Mouse (Mus musculus): Measurements from ENCODE around the gene Homer1. TPM values are rescaled to one million over a fixed set of nuclear protein-coding genes. Genes with fewer than 3 reads are reported as not detected.

Gene Homer1
- polyA plus RNA-seq, 1 experiment from 2014 or later, result 11.8 TPM

DNA sequence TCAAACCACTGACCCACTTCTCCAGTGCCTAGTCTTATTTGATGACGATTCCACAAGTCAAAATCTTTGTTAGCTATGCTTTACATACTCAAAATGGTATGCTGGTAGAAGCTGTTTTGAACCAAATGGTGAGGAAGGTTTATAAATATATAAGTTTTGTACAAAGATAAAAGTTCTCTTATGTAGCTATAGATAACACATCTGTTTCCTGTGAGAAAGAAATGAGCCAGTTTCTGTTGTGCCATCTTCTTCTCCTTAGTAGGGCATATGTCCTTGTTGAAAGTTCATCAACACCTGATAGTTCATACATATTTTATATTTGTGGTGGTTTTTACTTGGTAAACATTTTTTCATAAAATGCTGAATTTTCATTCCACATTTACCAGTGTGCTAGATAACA is 45.0 kb downstream of the Homer1 start:
- Histone ChIP-seq H3K4me1 (replicated peaks) (no peaks in the 10 kb centered on the region), H3K4me2 (no peak overlapping the region), H3K27me3 (no peaks in the 10 kb centered on the region), H3K27ac (no peak overlapping the region), H3K36me3 (0 out of 2 replicates have a peak, but pooled peaks cover 2% of the 10 kb centered on the region), H3K4me3 (no peak overlapping the region), H3K9ac (no peak overlapping the region), H3K9me3 (no peaks in the 10 kb centered on the region)
- 88% methylated on average over 1 of the region's 1 CpGs for WGBS
- ATAC-seq (ENCODE audit: low FRiP score), result no peak

DNA sequence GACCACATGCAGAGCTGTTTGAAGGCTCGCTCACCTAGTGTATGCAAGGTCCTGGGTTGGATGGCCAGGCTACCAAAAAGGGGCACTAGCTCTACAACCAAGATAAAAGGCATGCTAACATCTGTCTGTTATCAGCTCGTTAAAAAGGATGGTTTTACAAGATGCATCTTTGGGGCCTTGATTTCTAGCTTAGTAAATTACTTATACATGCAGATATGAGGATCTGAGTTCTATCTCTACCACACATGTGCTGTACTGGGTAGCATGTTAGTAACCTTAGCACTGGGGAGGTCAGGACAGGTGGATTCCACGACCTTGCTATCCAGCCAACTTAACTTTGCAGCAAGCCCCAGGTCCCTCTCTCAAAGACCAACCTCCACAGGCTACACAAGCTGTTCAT is 46.4 kb downstream of the Homer1 start:
- Histone ChIP-seq H3K9me3 (no peaks in the 10 kb centered on the region), H3K9ac (no peak overlapping the region), H3K36me3 (0 out of 2 replicates have a peak, but pooled peaks cover 2% of the 10 kb centered on the region), H3K4me1 (replicated peaks) (no peaks in the 10 kb centered on the region), H3K27ac (no peak overlapping the region), H3K4me2 (no peak overlapping the region), H3K4me3 (no peak overlapping the region), H3K27me3 (no peaks in the 10 kb centered on the region)
- WGBS, result 88% methylated on average over 3 of the region's 3 CpGs
- ATAC-seq (ENCODE audit: low FRiP score), result no peak

DNA sequence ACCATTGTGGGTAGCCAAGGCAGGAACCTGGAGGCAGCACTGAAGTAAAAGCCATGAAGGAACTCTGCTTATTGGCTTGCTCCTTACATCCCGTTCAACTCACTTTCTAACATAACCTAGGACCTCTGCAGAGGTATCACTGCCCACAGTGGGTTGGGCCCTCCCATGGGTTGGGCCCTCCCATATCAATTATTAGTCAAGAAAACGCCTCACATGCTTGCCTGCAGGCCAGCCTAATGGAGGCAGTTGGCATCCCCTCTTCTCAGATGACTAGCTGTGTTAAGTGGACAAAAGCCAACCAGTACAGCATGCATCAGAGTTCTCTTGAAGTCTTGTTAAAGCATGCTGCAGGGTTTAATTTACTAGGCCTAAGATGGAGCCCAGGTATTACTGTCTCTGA is 52.6 kb downstream of the Homer1 start:
- 91% methylated on average over 2 of the region's 2 CpGs for WGBS
- Histone ChIP-seq H3K4me1 (replicated peaks) (0 out of 2 replicates have a peak, but pooled peaks cover 5% of the 10 kb centered on the region), H3K27me3 (no peaks in the 10 kb centered on the region), H3K27ac (no peak overlapping the region), H3K4me2 (no peak overlapping the region), H3K9me3 (no peaks in the 10 kb centered on the region), H3K9ac (no peak overlapping the region), H3K4me3 (no peak overlapping the region), H3K36me3 (peaks cover 3% of the 10 kb centered on the region; the same call in 1 of the 2 replicates)
- ATAC-seq (ENCODE audit: low FRiP score), result no peak

DNA sequence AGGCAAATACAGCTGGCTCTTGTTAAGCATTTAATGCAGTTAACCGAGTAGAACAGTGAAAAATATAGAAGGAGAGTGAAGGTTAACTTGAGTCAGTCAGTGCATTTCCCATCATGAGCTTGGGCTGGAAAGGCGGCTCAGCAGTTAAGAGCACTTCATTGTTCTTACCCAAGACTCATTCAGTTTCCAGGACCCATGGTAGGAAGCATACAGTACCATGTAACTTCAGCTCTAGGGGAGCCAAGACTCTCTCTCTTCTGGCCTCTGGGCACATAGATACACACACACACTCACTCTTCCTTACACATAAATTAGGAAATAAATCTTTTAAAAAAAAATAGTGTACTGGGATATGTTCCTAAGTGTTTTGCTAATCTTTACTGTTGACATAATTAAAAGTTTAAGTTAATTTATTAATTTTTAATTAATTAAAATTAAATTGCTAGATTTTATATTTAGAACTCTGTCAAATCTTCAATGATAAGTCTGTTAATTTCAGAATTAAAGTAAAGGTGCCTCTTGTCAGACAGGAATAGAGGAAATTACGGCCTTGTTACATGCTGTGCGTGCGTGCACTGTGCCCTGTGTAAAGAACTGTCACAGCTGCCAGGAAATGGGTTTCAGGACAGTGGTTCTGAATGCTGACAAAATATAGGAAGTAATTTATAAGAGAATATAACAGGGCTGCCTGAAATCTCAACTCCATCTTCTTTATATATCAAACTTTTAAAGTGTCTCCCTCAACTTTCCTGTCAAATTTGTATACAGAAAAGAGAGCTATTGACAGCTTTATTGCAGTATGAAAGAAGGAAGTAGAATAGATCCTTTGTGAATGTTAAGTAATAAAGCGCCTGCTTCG is 55.2 kb downstream of the Homer1 start:
- H3K4me2 ChIP-seq, result no peak overlapping the region
- ATAC-seq (ENCODE audit: low FRiP score), result no peak
- WGBS, result 76% methylated on average over 7 of the region's 7 CpGs
- peaks cover 3% of the 10 kb centered on the region; the same call in 1 of the 2 replicates for H3K36me3 ChIP-seq
- H3K9me3 ChIP-seq, result no peaks in the 10 kb centered on the region
- H3K27me3 ChIP-seq, result no peaks in the 10 kb centered on the region
- no peak overlapping the region for H3K4me3 ChIP-seq
- H3K9ac ChIP-seq, result no peak overlapping the region
- 0 out of 2 replicates have a peak, but pooled peaks cover 5% of the 10 kb centered on the region for H3K4me1 ChIP-seq (replicated peaks)
- H3K27ac ChIP-seq, result no peak overlapping the region

DNA sequence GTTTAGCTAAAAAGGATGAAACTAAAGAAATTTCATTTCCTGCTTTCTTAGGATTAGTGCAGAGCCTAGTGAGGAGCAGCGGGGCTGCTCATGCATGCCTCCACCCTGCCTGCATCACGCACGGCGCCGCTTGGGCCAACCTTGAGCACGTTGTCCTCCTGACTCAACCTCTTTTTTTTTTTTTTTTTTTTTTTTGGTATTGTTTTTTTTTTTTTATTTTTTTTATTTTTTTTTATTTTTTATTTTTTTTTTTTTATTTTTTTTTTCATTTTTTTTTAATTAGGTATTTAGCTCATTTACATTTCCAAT is 55.8 kb downstream of the Homer1 start:
- no peak overlapping the region for H3K9ac ChIP-seq
- peaks cover 3% of the 10 kb centered on the region; the same call in 1 of the 2 replicates for H3K36me3 ChIP-seq
- H3K9me3 ChIP-seq, result no peaks in the 10 kb centered on the region
- 0 out of 2 replicates have a peak, but pooled peaks cover 5% of the 10 kb centered on the region for H3K4me1 ChIP-seq (replicated peaks)
- H3K27ac ChIP-seq, result no peak overlapping the region
- H3K27me3 ChIP-seq, result no peaks in the 10 kb centered on the region
- no peak overlapping the region for H3K4me3 ChIP-seq
- WGBS, result 97% methylated on average over 6 of the region's 6 CpGs
- H3K4me2 ChIP-seq, result no peak overlapping the region
- no peak for ATAC-seq (ENCODE audit: low FRiP score)

DNA sequence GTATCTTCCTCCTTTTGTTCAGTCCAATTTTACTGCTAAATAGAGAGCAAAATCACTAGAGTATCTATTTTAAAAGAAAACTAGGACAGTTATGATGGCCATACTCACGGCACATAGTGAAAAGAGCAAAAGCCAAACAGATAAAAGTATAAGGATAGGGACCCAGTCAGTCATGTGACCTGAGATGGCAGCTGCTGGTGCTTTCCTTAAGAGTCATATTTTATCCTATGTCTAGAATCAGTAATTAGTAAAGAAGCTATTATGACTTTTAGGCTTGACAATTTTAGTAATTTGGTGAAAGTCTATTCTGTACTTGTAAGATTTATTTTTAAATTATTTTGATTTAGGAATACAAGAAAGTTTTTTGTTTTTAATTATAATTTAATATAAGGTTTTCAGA is 59.1 kb downstream of the Homer1 start:
- Histone ChIP-seq H3K27ac (no peak overlapping the region), H3K27me3 (no peaks in the 10 kb centered on the region), H3K4me3 (no peak overlapping the region), H3K4me2 (no peak overlapping the region), H3K9ac (no peak overlapping the region), H3K9me3 (no peaks in the 10 kb centered on the region), H3K4me1 (replicated peaks) (0 out of 2 replicates have a peak, but pooled peaks cover 2% of the 10 kb centered on the region), H3K36me3 (no peaks in the 10 kb centered on the region)
- 88% methylated on average over 1 of the region's 1 CpGs for WGBS
- ATAC-seq (ENCODE audit: low FRiP score), result no peak

DNA sequence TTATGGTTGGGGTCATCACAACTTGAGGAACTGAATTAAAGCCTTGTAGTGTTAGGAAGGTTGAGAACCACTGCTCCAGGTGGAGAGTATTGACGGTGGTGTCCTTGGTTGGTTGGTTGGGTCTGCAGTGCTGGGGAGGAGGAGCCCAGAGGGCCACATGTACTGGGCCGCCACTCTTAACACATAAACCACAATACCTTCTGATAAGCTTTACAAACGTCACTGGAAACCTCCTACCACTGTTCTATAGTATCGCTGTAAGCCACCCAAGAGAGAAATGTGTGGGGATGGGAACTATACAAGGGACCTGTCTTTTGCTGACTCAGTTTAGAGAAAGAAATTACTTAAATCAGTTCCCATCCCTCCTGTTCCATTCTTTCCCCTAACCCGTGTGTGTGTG is 68.1 kb downstream of the Homer1 start:
- Histone ChIP-seq H3K27ac (no peak overlapping the region), H3K9ac (no peak overlapping the region), H3K4me1 (replicated peaks) (no peaks in the 10 kb centered on the region), H3K9me3 (no peaks in the 10 kb centered on the region), H3K4me3 (no peak overlapping the region), H3K4me2 (no peak overlapping the region), H3K27me3 (no peaks in the 10 kb centered on the region), H3K36me3 (no peaks in the 10 kb centered on the region)
- WGBS, result 87% methylated on average over 5 of the region's 5 CpGs
- ATAC-seq (ENCODE audit: low FRiP score), result no peak

DNA sequence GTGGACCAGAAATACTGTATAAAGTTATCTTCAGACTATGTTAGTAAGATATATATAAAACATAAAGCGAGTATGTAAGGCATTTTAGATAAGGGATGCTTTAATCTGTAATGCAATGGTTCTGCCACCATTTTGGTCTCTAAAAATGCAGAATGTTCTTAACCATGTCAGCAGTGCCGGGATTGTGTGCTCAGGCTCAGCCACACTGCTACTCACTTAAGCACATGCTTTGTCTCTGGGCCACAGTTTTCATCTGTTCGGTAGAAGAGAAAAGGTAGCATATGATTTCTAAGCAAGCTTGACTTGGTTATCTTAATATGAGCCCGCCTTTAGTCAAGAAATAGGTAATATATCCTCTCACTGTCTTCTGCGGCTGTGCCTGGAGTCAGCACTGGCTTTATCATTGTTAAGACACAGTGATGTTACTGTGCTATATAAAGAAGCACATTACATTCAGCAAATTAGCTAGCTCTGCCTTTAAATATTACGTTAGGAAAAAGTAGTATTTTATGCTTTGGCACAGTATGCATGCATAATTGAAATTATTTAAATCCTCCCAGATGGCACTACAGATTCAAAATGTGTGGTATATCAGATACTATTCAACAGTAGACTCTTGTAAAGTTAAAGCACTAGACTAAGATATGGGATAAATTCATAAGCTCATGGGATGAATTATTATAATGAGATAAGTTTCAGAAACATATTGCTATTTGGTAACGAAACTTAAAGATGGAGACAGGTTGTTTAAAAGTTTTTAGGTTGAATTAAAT is 69.6 kb downstream of the Homer1 start:
- 91% methylated on average over 7 of the region's 7 CpGs for WGBS
- no peak overlapping the region for H3K4me2 ChIP-seq
- no peak for ATAC-seq (ENCODE audit: low FRiP score)

DNA sequence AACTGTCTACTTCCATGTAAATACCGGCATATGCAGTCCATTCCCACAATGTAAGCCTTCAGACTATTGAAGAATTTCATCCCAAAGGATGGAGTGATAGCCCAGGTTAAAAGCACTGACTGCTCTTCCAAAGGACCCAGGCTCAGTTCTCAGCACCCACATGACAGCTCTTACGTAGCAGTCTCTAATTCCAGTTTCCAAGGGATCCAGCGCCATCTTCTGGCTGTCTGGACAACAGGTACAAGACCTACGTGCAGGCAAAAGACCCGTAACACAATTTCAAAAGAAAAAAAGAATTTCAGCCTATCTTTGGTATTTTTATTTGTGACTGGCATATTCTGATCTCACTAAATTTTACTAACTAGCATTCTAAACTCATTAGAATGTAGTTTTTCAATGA is 75.0 kb downstream of the Homer1 start:
- Histone ChIP-seq H3K4me2 (no peak overlapping the region), H3K9ac (no peak overlapping the region), H3K4me3 (no peak overlapping the region), H3K36me3 (no peaks in the 10 kb centered on the region), H3K4me1 (replicated peaks) (no peaks in the 10 kb centered on the region), H3K27ac (no peak overlapping the region), H3K9me3 (no peaks in the 10 kb centered on the region), H3K27me3 (no peaks in the 10 kb centered on the region)
- ATAC-seq (ENCODE audit: low FRiP score), result no peak
- 93% methylated on average over 5 of the region's 5 CpGs for WGBS

More for the DNA sequence above, 69.6 kb downstream of the Homer1 start:
- Histone ChIP-seq H3K36me3 (no peaks in the 10 kb centered on the region), H3K4me3 (no peak overlapping the region), H3K27ac (no peak overlapping the region), H3K9me3 (no peaks in the 10 kb centered on the region), H3K4me1 (replicated peaks) (no peaks in the 10 kb centered on the region), H3K9ac (no peak overlapping the region), H3K27me3 (no peaks in the 10 kb centered on the region)

DNA sequence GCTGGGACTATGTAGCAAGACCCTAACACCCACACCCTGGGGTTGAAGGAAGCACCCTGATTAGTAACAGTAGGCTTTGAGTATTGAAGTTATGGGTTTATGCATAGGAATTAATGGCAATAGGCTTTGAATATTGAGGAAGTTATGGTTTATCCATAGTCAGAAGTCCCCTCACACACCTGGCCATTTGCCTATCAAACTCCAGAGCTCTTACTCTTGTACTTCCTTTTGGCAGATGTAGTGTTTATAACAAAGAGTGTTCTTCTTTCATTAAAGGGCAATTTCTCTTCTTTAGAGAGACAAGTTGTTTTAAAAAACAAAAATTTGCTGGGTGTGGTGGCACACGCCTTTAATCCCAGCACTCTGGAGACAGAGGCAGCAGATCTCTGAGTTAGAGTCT is 79.1 kb downstream of the Homer1 start:
- Histone ChIP-seq H3K27ac (no peak overlapping the region), H3K4me1 (replicated peaks) (no peaks in the 10 kb centered on the region), H3K4me3 (no peak overlapping the region), H3K27me3 (no peaks in the 10 kb centered on the region), H3K36me3 (no peaks in the 10 kb centered on the region), H3K4me2 (no peak overlapping the region), H3K9me3 (no peaks in the 10 kb centered on the region), H3K9ac (no peak overlapping the region)
- 93% methylated on average over 1 of the region's 1 CpGs for WGBS
- ATAC-seq (ENCODE audit: low FRiP score), result no peak

DNA sequence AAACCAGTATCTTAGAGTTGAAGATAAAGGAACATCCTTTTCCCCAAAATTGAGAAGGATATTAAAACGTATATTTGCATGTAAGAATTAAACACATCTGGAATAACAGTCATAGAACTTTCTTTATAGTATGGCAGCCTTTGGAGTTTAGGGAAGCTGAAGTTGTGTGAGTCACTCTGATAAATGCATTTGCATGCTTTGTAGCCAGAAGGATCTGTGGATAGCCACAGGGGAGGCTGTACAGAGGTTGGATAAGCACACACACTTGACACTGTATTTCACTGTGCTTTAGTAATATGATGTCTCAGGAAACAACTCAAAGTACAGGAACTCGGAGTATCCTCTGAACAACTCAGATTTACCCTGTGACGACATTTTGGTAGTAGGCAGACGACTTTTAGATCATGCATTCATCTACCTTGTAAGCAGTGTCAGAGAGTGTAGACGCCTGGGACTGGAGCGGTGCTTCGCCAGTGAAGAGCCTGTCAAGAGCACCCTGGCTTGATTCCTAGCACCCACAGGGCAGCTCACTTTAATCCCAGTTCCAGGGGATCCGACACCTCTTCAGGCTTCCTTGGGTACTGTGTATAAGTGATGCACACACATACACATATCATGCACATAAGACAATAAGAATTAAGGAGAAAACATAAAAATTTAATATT is 81.1 kb downstream of the Homer1 start:
- Histone ChIP-seq H3K4me2 (no peak overlapping the region), H3K9ac (no peak overlapping the region), H3K27me3 (no peaks in the 10 kb centered on the region), H3K9me3 (no peaks in the 10 kb centered on the region), H3K27ac (no peak overlapping the region), H3K4me3 (no peak overlapping the region), H3K4me1 (replicated peaks) (no peaks in the 10 kb centered on the region), H3K36me3 (no peaks in the 10 kb centered on the region)
- 95% methylated on average over 8 of the region's 8 CpGs for WGBS
- no peak for ATAC-seq (ENCODE audit: low FRiP score)

DNA sequence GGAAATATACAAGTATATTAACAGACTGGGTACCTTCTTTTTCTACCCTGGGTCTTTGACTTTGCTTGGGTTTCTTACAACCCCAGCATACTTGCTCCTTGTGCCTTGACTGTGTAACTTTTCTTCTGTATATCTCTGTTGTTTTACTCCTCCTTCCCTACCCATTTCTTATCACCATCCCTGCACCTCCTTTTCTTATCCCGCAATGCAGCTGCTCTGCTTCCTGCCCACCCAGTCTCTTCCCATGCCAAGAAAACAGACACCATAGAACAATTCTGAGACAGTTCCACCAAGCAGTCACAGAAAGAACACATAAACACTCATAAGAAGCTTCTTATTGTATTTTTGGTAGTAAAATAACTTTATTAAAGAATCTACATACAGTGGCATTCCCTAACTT is 81.9 kb downstream of the Homer1 start:
- 86% methylated on average over 1 of the region's 1 CpGs for WGBS

More for the DNA sequence above, 81.9 kb downstream of the Homer1 start:
- Histone ChIP-seq H3K4me1 (replicated peaks) (no peaks in the 10 kb centered on the region), H3K9me3 (no peaks in the 10 kb centered on the region), H3K4me2 (no peak overlapping the region), H3K27me3 (no peaks in the 10 kb centered on the region), H3K36me3 (no peaks in the 10 kb centered on the region), H3K4me3 (no peak overlapping the region), H3K9ac (no peak overlapping the region), H3K27ac (no peak overlapping the region)
- no peak for ATAC-seq (ENCODE audit: low FRiP score)

Data from hindbrain, embryonic 13.5 days (tissue).